Comparison of ENCODE assay signal across 8 mouse cellular contexts in genomic region chr3:88087688-88088087, GRCm38 (mm10). TPM values are rescaled to one million over a fixed set of nuclear protein-coding genes. Genes with fewer than 3 reads are reported as not detected.
DNase-seq lines count a peak whose midpoint lies in the region; ATAC-seq and TF ChIP-seq lines count a peak whose summit lies in the region.

No protein-coding gene starts in this region.

- no peak overlapping the region for H3ac ChIP-seq in C2C12 (ENCODE audit: control insufficient read depth, insufficient read length, low read depth)

- peak; percentile 9 for TF ChIP-seq CTCF in C2C12 (IDR thresholded peaks at IDR 0.05; ENCODE audit: control insufficient read depth, insufficient read depth, insufficient read length)

- H3K4me1 ChIP-seq in hindbrain, embryonic 10.5 days (replicated peaks): peaks cover 6% of the 10 kb centered on the region
- peaks cover 5% of the 10 kb centered on the region for H3K4me1 ChIP-seq in hindbrain, embryonic 12.5 days
- peaks cover 3% of the 10 kb centered on the region for H3K4me1 ChIP-seq in forebrain, embryonic 16.5 days (replicated peaks; ENCODE audit: control insufficient read depth, insufficient read depth, low read length)

- H3K27ac ChIP-seq in hindbrain, embryonic 10.5 days: no peak overlapping the region
- no peak overlapping the region for H3K27ac ChIP-seq in hindbrain, embryonic 12.5 days
- no peak overlapping the region for H3K27ac ChIP-seq in forebrain, embryonic 16.5 days (ENCODE audit: low read length)

- H3K36me3 ChIP-seq in hindbrain, embryonic 10.5 days: peaks cover 83% of the 10 kb centered on the region
- H3K36me3 ChIP-seq in hindbrain, embryonic 12.5 days: peaks cover 30% of the 10 kb centered on the region
- peaks cover 47% of the 10 kb centered on the region for H3K36me3 ChIP-seq in C2C12 (ENCODE audit: control insufficient read depth, insufficient read depth)
- H3K36me3 ChIP-seq in forebrain, embryonic 16.5 days (ENCODE audit: control insufficient read depth, insufficient read depth): no peaks in the 10 kb centered on the region; the same call in 1 of the 2 replicates

- ATAC-seq in hindbrain, embryonic 12.5 days (ENCODE audit: low FRiP score): no peak
- no peak for ATAC-seq in frontal cortex, adult (ENCODE audit: low TSS enrichment)
- no peak for ATAC-seq in forebrain, embryonic 16.5 days

- H3K4me3 ChIP-seq in hindbrain, embryonic 10.5 days: no peak overlapping the region
- no peak overlapping the region for H3K4me3 ChIP-seq in hindbrain, embryonic 12.5 days
- H3K4me3 ChIP-seq in C2C12 (ENCODE audit: insufficient read depth, poor library complexity, severe bottlenecking): no peak overlapping the region
- no peak overlapping the region for H3K4me3 ChIP-seq in forebrain, embryonic 16.5 days (replicated peaks; ENCODE audit: low read length)

- peaks cover 7% of the 10 kb centered on the region for H3K79me3 ChIP-seq in C2C12 (ENCODE audit: low read depth)

- no peak overlapping the region for H3K9ac ChIP-seq in hindbrain, embryonic 12.5 days
- no peak overlapping the region for H3K9ac ChIP-seq in forebrain, embryonic 16.5 days (replicated peaks; ENCODE audit: low read depth, low read length)

- 74% methylated on average over 1 of the region's 1 CpGs for WGBS in hindbrain, embryonic 10.5 days
- WGBS in hindbrain, embryonic 12.5 days: 87% methylated on average over 1 of the region's 1 CpGs
- WGBS in forebrain, embryonic 16.5 days: 75% methylated on average over 1 of the region's 1 CpGs

- no peaks in the 10 kb centered on the region for H3K27me3 ChIP-seq in hindbrain, embryonic 10.5 days (ENCODE audit: insufficient read depth, poor library complexity, severe bottlenecking)
- H3K27me3 ChIP-seq in hindbrain, embryonic 12.5 days: no peaks in the 10 kb centered on the region
- no peaks in the 10 kb centered on the region for H3K27me3 ChIP-seq in C2C12 (ENCODE audit: control insufficient read depth, insufficient read depth, insufficient read length)
- no peaks in the 10 kb centered on the region for H3K27me3 ChIP-seq in forebrain, embryonic 16.5 days (replicated peaks; ENCODE audit: control insufficient read depth, insufficient read depth, low read length)

- peak; percentile 25 for DNase-seq in hindbrain, embryonic 10.5 days (ENCODE audit: low spot score)
- DNase-seq in Muller cell, postnatal 12 days (ENCODE audit: inconsistent ontology term): peak; percentile 11
- peak; percentile 42 for DNase-seq in kidney, postnatal 10 days
- no peak for DNase-seq in right cerebral cortex, postnatal 4 days

- no peak overlapping the region for H3K4me2 ChIP-seq in hindbrain, embryonic 12.5 days (replicated peaks)
- H3K4me2 ChIP-seq in forebrain, embryonic 16.5 days (ENCODE audit: low read length): no peak overlapping the region

- peaks cover 16% of the 10 kb centered on the region for H3K79me2 ChIP-seq in C2C12 (ENCODE audit: control insufficient read depth, insufficient read depth)

- H3K9me3 ChIP-seq in hindbrain, embryonic 10.5 days: no peaks in the 10 kb centered on the region
- H3K9me3 ChIP-seq in hindbrain, embryonic 12.5 days (replicated peaks): no peaks in the 10 kb centered on the region
- no peaks in the 10 kb centered on the region for H3K9me3 ChIP-seq in forebrain, embryonic 16.5 days (ENCODE audit: control insufficient read depth, low read length)

TF ChIP-seq in C2C12, 6 proteins besides CTCF, POLR2A, EP300 and RAD21:
- TF ChIP-seq USF1 (IDR thresholded peaks at IDR 0.05; ENCODE audit: low read depth) (no peak), MAX (IDR thresholded peaks at IDR 0.05) (peak; percentile 33)
TF ChIP-seq in C2C12: peak in this region for 1.

RNA-seq across cellular contexts. Expression of gene Iqgap3, which starts 5.9 kb away (rescaled TPM):
- 19.5 and 24.3 TPM in 2 replicates for polyA plus RNA-seq in hindbrain, embryonic 10.5 days (2016; fragmentation: Nextera tagmentation; extraction: Ambion mirVana)
- polyA plus RNA-seq in hindbrain, embryonic 12.5 days (2016; fragmentation: Nextera tagmentation; extraction: Ambion mirVana): 14.7 and 14.9 TPM in 2 replicates
- polyA plus RNA-seq in C2C12 (2012; fragmentation: generic; extraction: Trizol): 23.9 TPM
- polyA plus RNA-seq in forebrain, embryonic 16.5 days (2015; fragmentation: Nextera tagmentation; extraction: Ambion mirVana): 7.5 and 7.8 TPM in 2 replicates

RNA-seq across cellular contexts. Expression of gene Ttc24, which starts 9.6 kb away (rescaled TPM):
- polyA plus RNA-seq in hindbrain, embryonic 10.5 days (2016; fragmentation: Nextera tagmentation; extraction: Ambion mirVana): 0.09 TPM in 1 of 2 replicates, not detected in the other
- polyA plus RNA-seq in hindbrain, embryonic 12.5 days (2016; fragmentation: Nextera tagmentation; extraction: Ambion mirVana): 0.36 TPM in 1 of 2 replicates, not detected in the other
- polyA plus RNA-seq in C2C12 (2012; fragmentation: generic; extraction: Trizol): not detected
- not detected in 2 replicates for polyA plus RNA-seq in forebrain, embryonic 16.5 days (2015; fragmentation: Nextera tagmentation; extraction: Ambion mirVana)

RNA-seq across cellular contexts. Expression of gene Naxe, which starts 29.4 kb away (rescaled TPM):
- polyA plus RNA-seq in hindbrain, embryonic 10.5 days (2016; fragmentation: Nextera tagmentation; extraction: Ambion mirVana): 125 and 142 TPM in 2 replicates
- 135 and 137 TPM in 2 replicates for polyA plus RNA-seq in hindbrain, embryonic 12.5 days (2016; fragmentation: Nextera tagmentation; extraction: Ambion mirVana)
- 93.6 TPM for polyA plus RNA-seq in C2C12 (2012; fragmentation: generic; extraction: Trizol)
- polyA plus RNA-seq in forebrain, embryonic 16.5 days (2015; fragmentation: Nextera tagmentation; extraction: Ambion mirVana): 164 and 168 TPM in 2 replicates

RNA-seq across cellular contexts. Expression of gene Gpatch4, which starts 44.8 kb away (rescaled TPM):
- 34.2 and 49.2 TPM in 2 replicates for polyA plus RNA-seq in hindbrain, embryonic 10.5 days (2016; fragmentation: Nextera tagmentation; extraction: Ambion mirVana)
- 28.0 and 28.3 TPM in 2 replicates for polyA plus RNA-seq in hindbrain, embryonic 12.5 days (2016; fragmentation: Nextera tagmentation; extraction: Ambion mirVana)
- polyA plus RNA-seq in C2C12 (2012; fragmentation: generic; extraction: Trizol): 26.4 TPM
- polyA plus RNA-seq in forebrain, embryonic 16.5 days (2015; fragmentation: Nextera tagmentation; extraction: Ambion mirVana): 32.5 and 36.3 TPM in 2 replicates

RNA-seq across cellular contexts. Expression of gene Mef2d, which starts 54.5 kb away (rescaled TPM):
- 10.2 and 15.1 TPM in 2 replicates for polyA plus RNA-seq in hindbrain, embryonic 10.5 days (2016; fragmentation: Nextera tagmentation; extraction: Ambion mirVana)
- polyA plus RNA-seq in hindbrain, embryonic 12.5 days (2016; fragmentation: Nextera tagmentation; extraction: Ambion mirVana): 17.7 and 20.7 TPM in 2 replicates
- polyA plus RNA-seq in C2C12 (2012; fragmentation: generic; extraction: Trizol): 35.3 TPM
- polyA plus RNA-seq in forebrain, embryonic 16.5 days (2015; fragmentation: Nextera tagmentation; extraction: Ambion mirVana): 25.1 and 28.3 TPM in 2 replicates
